Mouse (Mus musculus): Measurements from ENCODE around the gene Xdh. TPM values are rescaled to one million over a fixed set of nuclear protein-coding genes. Genes with fewer than 3 reads are reported as not detected.

The Xdh gene
- polyA plus RNA-seq, 1 experiment: 4.9 TPM

DNA sequence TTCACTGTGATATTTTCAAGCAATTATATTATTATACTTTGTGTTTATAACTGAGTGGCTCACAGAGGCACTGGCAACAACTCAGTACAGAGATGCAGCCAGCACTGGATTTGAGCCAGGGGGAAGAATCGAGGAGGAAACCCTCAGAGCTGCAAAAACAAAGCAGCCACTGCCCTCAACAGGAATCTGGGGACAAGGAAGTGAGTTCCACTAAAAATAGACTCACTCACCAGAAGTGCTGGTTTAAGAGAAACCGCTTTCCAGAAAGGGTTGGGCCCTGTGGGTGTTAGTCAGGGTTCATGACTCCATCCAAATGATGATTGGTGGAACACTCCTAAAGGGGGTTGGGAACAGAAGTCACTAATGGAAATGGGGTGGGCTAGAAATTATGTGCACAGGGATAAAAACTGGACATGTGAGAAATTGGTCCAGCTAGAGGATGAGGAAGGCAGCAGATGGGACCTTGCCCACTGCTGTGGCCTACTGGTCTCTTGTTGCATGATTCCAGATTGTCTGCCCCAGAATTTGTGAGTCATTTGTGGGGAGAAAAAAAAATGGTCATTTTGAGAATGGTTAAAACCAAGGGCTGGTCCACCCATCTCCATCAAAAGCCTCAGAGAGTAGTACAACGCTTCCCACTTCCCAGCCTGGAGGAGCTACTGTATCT is 20.5 kb upstream of the Xdh start:
- peaks cover 23% of the 10 kb centered on the region for H3K27me3 ChIP-seq (replicated peaks)
- no peaks in the 10 kb centered on the region for H3K36me3 ChIP-seq (replicated peaks; ENCODE audit: low read length)
- TF ChIP-seq GATA1 (IDR thresholded peaks at IDR 0.05; ENCODE audit: borderline replicate concordance, low read length) (no peak), FLI1 (IDR thresholded peaks at IDR 0.05; ENCODE audit: low read length) (no peak)
- H3K4me1 ChIP-seq: peaks cover 12% of the 10 kb centered on the region
- H3K4me3 ChIP-seq (replicated peaks): no peak overlapping the region
- no peaks in the 10 kb centered on the region; the same call in 1 of the 2 replicates for H3K9me3 ChIP-seq

DNA sequence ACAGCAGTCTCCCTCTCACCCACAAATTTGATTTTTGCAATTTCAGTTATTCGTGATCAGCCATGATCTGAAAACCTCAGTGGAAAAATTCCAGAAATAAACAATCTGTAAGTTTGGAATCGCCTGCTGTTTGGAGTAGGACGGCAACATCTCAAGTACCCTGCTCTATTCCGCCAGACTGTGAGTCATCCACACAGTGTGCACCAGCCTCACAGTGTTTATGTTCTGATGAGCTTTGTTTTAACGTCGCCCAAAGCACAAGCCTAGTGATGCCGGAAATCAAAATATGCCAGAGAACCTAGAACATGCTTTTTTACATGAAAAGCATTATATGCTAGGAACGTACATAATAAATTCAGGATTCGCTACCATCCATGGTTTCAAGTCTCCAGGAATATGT is 14.9 kb upstream of the Xdh start:
- H3K4me1 ChIP-seq: no peaks in the 10 kb centered on the region
- no peaks in the 10 kb centered on the region for H3K9me3 ChIP-seq
- H3K36me3 ChIP-seq (replicated peaks; ENCODE audit: low read length): no peaks in the 10 kb centered on the region
- no peak overlapping the region for H3K4me3 ChIP-seq (replicated peaks)
- TF ChIP-seq GATA1 (IDR thresholded peaks at IDR 0.05; ENCODE audit: borderline replicate concordance, low read length) (no peak), FLI1 (IDR thresholded peaks at IDR 0.05; ENCODE audit: low read length) (no peak)
- H3K27me3 ChIP-seq (replicated peaks): peaks cover 7% of the 10 kb centered on the region

DNA sequence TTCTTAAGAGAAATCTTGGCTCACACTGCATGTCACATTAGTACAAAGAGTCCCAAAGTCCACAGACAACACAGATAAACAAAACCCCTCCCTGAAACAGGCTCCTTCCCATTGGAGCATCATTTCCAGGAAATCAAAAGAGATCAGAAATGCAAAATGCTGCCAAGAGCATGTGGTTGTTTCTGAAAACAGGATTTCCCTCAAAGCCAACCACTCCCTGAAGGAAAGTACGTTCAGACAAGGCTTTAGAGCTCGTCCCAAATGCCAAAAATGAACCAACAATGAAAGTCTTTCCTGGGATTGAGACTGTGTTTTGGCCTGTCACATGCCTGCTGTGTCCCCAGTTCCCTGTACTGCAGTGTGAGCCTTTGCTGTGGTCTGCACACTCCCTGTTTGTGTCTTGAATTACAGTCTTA is 12.6 kb upstream of the Xdh start:
- Histone ChIP-seq H3K9me3 (no peaks in the 10 kb centered on the region), H3K36me3 (replicated peaks; ENCODE audit: low read length) (no peaks in the 10 kb centered on the region), H3K4me3 (replicated peaks) (no peak overlapping the region), H3K27me3 (replicated peaks) (peaks cover 6% of the 10 kb centered on the region), H3K4me1 (no peaks in the 10 kb centered on the region)
- no peak for TF ChIP-seq FLI1 (IDR thresholded peaks at IDR 0.05; ENCODE audit: low read length)
- TF ChIP-seq GATA1 (IDR thresholded peaks at IDR 0.05; ENCODE audit: borderline replicate concordance, low read length): no peak

DNA sequence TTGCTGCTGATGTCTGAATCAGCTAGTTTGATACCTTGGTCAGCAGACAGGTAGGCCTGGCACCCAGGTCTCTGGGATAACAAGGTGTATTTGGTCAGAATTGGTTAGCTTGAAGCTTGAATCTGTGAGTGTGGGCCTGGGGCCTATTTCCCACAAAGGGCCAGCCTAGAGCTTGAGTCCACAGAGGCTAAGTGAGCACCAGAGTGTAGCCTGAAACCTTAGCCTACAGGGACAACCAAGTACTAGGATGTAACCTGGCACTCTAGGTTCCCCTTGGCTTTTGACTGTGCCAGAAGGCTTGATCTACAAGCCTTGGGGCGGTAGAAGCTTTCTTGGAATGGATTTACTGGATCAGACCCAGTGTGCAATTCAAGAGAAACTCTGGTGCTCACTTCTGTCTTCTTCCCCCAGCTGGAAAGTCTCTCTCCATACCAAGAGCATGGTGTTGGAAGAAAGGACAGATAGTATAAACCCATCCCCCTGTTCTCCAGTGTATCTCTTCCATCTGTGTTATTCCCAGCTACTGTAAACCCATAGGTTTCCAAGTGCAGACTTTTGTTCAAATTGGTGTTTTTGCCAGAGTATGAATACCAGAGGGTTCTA is 11.9 kb upstream of the Xdh start:
- Histone ChIP-seq H3K4me3 (replicated peaks) (no peak overlapping the region), H3K4me1 (no peaks in the 10 kb centered on the region), H3K9me3 (no peaks in the 10 kb centered on the region), H3K36me3 (replicated peaks; ENCODE audit: low read length) (no peaks in the 10 kb centered on the region), H3K27me3 (replicated peaks) (peaks cover 4% of the 10 kb centered on the region)
- TF ChIP-seq GATA1 (IDR thresholded peaks at IDR 0.05; ENCODE audit: borderline replicate concordance, low read length): no peak
- TF ChIP-seq FLI1 (IDR thresholded peaks at IDR 0.05; ENCODE audit: low read length): no peak

DNA sequence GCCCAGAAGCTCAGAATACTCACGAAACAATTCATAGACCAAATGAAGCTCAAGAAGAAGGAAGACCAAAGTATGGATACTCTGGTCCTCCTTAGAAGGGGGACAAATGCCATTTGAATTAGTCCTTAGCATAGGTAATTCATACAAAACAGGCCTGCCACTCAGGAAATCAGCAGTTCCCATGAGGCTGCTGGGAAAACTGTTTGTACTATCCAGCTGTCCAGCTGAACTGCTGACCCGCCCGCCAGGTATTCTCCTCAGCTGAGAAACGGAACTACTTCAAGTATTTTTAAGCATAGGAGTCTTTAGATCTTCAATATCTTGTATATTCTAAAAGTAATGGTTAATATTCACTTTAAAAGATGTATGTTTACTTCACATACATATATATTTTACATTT is 10.7 kb upstream of the Xdh start:
- Histone ChIP-seq H3K36me3 (replicated peaks; ENCODE audit: low read length) (no peaks in the 10 kb centered on the region), H3K27me3 (replicated peaks) (peaks cover 6% of the 10 kb centered on the region), H3K4me3 (replicated peaks) (no peak overlapping the region), H3K4me1 (no peaks in the 10 kb centered on the region), H3K9me3 (no peaks in the 10 kb centered on the region)
- TF ChIP-seq GATA1 (IDR thresholded peaks at IDR 0.05; ENCODE audit: borderline replicate concordance, low read length) (no peak), FLI1 (IDR thresholded peaks at IDR 0.05; ENCODE audit: low read length) (no peak)

DNA sequence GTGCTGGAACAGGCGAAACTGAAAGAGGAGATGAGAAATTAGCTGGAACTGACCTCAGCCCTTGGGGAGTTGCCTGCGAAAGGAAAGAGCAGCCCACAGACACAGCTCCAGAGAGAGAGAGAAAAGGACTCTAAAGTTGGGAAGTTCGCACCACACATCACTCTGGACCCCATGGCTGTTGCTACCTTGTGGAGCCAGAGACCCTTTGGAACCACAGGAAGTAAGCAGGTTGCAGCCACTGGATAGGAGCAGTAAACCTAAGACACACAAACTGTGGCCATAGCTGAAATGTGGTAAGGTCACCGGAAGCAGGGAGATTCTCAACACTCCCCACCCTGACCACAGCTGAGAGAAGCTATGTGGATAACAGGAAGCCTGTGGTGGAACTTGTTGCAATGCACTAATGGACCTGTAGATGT is 2.1 kb upstream of the Xdh start:
- TF ChIP-seq FLI1 (IDR thresholded peaks at IDR 0.05; ENCODE audit: low read length) (no peak), GATA1 (IDR thresholded peaks at IDR 0.05; ENCODE audit: borderline replicate concordance, low read length) (no peak)
- Histone ChIP-seq H3K9me3 (no peaks in the 10 kb centered on the region), H3K4me3 (replicated peaks) (peak overlapping the region; percentile 82), H3K36me3 (replicated peaks; ENCODE audit: low read length) (no peaks in the 10 kb centered on the region), H3K27me3 (replicated peaks) (peaks cover 39% of the 10 kb centered on the region), H3K4me1 (peaks cover 29% of the 10 kb centered on the region)

DNA sequence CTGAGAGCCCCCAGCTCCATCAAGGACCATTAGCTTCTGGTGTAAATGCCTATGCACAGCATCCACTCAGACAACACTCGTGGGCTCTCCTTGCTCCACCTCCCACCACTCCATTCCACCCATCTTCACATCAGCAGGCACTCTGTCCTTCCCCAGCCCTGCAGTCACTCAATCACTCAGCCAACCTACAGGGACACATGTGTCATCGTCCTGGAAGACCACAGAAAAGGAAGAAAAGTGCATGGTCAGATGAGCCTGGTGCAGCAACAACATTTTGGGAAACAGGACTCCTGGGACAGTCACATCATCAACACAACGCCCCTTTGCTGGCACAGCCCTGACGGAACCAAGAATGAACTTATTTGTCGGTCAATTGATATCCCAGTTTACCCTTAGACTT is 974 bp upstream of the Xdh start:
- H3K36me3 ChIP-seq (replicated peaks; ENCODE audit: low read length): no peaks in the 10 kb centered on the region
- no peaks in the 10 kb centered on the region for H3K9me3 ChIP-seq
- H3K4me3 ChIP-seq (replicated peaks): peak overlapping the region; percentile 16
- TF ChIP-seq GATA1 (IDR thresholded peaks at IDR 0.05; ENCODE audit: borderline replicate concordance, low read length): no peak
- TF ChIP-seq FLI1 (IDR thresholded peaks at IDR 0.05; ENCODE audit: low read length): no peak
- peaks cover 44% of the 10 kb centered on the region for H3K27me3 ChIP-seq (replicated peaks)
- H3K4me1 ChIP-seq: peaks cover 29% of the 10 kb centered on the region

DNA sequence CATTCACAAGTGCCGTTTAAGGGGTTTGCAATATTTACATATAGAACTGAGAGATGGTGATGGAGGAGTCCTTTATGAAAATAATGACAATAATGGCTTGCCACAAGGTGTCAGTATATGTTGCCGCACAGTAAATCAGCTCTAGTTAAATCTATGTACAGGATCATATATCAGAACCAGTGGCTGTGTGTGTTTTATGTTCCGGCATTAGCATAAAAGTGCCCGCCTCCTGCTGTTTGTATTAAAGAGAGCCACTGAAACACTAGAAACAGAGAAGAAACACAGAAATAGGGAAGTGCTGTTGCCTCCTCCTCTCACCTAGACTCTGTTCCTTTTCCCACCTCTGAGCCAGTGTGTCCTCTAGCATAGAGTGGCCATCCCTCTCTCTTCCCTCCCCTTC is 498 bp downstream of the Xdh start:
- Histone ChIP-seq H3K27me3 (replicated peaks) (peaks cover 47% of the 10 kb centered on the region), H3K36me3 (replicated peaks; ENCODE audit: low read length) (no peaks in the 10 kb centered on the region), H3K4me1 (peaks cover 29% of the 10 kb centered on the region), H3K9me3 (no peaks in the 10 kb centered on the region), H3K4me3 (replicated peaks) (peak overlapping the region; percentile 75)
- no peak for TF ChIP-seq FLI1 (IDR thresholded peaks at IDR 0.05; ENCODE audit: low read length)
- TF ChIP-seq GATA1 (IDR thresholded peaks at IDR 0.05; ENCODE audit: borderline replicate concordance, low read length): no peak

DNA sequence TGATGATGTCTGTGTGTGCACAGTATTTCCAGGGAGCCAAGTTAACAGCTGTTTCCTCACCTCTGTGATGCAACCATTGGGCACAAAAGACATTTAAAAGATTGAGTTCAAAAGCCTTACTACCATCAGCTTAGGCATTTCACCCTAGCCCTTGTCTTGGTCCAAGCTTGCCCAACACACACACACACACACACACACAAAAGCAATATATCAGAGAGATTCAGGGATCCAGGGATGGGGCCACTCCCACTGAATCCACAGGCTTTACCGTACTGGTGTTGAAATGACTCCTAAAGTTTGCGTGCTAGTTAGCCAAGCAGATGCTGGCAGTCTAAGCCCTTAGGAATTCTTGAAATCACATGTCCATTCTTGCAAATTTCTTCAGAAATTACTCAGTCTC is 1.2 kb downstream of the Xdh start:
- Histone ChIP-seq H3K9me3 (no peaks in the 10 kb centered on the region), H3K27me3 (replicated peaks) (peaks cover 52% of the 10 kb centered on the region), H3K4me1 (peaks cover 29% of the 10 kb centered on the region), H3K4me3 (replicated peaks) (peak overlapping the region; percentile 13), H3K36me3 (replicated peaks; ENCODE audit: low read length) (no peaks in the 10 kb centered on the region)
- no peak for TF ChIP-seq GATA1 (IDR thresholded peaks at IDR 0.05; ENCODE audit: borderline replicate concordance, low read length)
- TF ChIP-seq FLI1 (IDR thresholded peaks at IDR 0.05; ENCODE audit: low read length): no peak

DNA sequence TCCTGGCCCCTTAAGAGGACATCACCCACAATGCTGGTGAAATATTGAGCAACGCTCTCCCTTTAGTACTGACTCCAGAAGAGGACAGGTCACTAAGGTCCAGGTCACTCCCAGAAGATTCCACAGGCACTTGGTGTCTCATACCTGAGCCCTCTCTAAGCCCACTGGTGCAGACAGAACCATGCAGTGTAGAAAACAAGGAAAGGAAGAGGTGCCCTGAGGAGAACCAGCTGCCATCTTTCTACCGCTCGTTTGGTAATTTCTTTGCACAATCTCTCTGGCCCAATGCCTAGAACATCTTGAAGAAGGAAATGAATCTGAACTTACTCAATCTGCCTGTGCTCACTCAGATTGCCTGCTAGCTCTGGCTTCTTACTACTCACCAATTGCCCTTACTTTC is 2.0 kb downstream of the Xdh start:
- H3K4me1 ChIP-seq: peaks cover 29% of the 10 kb centered on the region
- peak overlapping the region; percentile 15 for H3K4me3 ChIP-seq (replicated peaks)
- no peaks in the 10 kb centered on the region for H3K9me3 ChIP-seq
- TF ChIP-seq GATA1 (IDR thresholded peaks at IDR 0.05; ENCODE audit: borderline replicate concordance, low read length): no peak
- TF ChIP-seq FLI1 (IDR thresholded peaks at IDR 0.05; ENCODE audit: low read length): no peak
- peaks cover 52% of the 10 kb centered on the region for H3K27me3 ChIP-seq (replicated peaks)
- no peaks in the 10 kb centered on the region for H3K36me3 ChIP-seq (replicated peaks; ENCODE audit: low read length)
